Comparison of ENCODE assay signal across 28 mouse cellular contexts in genomic region chr11:66975606-66976330, GRCm38 (mm10). TPM values are rescaled to one million over a fixed set of nuclear protein-coding genes. Genes with fewer than 3 reads are reported as not detected.
DNase-seq lines count a peak whose midpoint lies in the region; ATAC-seq and TF ChIP-seq lines count a peak whose summit lies in the region.
"Had no signal": no experiment of that assay in that cellular context is flagged by ENCODE, and none has a peak within 500 bp of the region (broad histone marks: within the 10 kb centered on the region; RNA-seq: fewer than 3 reads in every experiment).

No protein-coding gene starts in this region.

- H3K27me3 ChIP-seq in lung, embryonic 16.5 days (ENCODE audit: control insufficient read depth, insufficient read depth, low read depth, low read length): no peaks in the 10 kb centered on the region
- no peaks in the 10 kb centered on the region for H3K27me3 ChIP-seq in lung, postnatal 0 days (replicated peaks; ENCODE audit: insufficient read depth, low read length)
- no peaks in the 10 kb centered on the region for H3K27me3 ChIP-seq in stomach, embryonic 14.5 days (ENCODE audit: control insufficient read depth, insufficient read depth, low read length)
- H3K27me3 ChIP-seq in stomach, embryonic 16.5 days (ENCODE audit: control insufficient read depth, insufficient read depth, low read length): no peaks in the 10 kb centered on the region
- 0 out of 2 replicates have a peak, but pooled peaks cover 2% of the 10 kb centered on the region for H3K27me3 ChIP-seq in liver, embryonic 12.5 days (replicated peaks)
- H3K27me3 ChIP-seq: embryonic facial prominence, embryonic 12.5 days; forebrain, embryonic 13.5 days; forebrain, embryonic 15.5 days had no signal

- WGBS in lung, embryonic 16.5 days: 67% methylated on average over 7 of the region's 7 CpGs
- 67% methylated on average over 7 of the region's 7 CpGs for WGBS in lung, postnatal 0 days
- WGBS in stomach, embryonic 14.5 days: 85% methylated on average over 7 of the region's 7 CpGs
- WGBS in stomach, embryonic 16.5 days: 76% methylated on average over 7 of the region's 7 CpGs
- WGBS in liver, embryonic 12.5 days (ENCODE audit: insufficient replicate concordance): 65% methylated on average over 7 of the region's 7 CpGs

- H3K9me3 ChIP-seq in lung, embryonic 16.5 days (ENCODE audit: control insufficient read depth, low read length): 0 out of 2 replicates have a peak, but pooled peaks cover 2% of the 10 kb centered on the region
- no peaks in the 10 kb centered on the region for H3K9me3 ChIP-seq in lung, postnatal 0 days (ENCODE audit: low read length)
- H3K9me3 ChIP-seq in stomach, embryonic 14.5 days (ENCODE audit: control insufficient read depth, low read depth, low read length): no peaks in the 10 kb centered on the region; the same call in 1 of the 2 replicates
- H3K9me3 ChIP-seq in stomach, embryonic 16.5 days (replicated peaks; ENCODE audit: control insufficient read depth, low read length): no peaks in the 10 kb centered on the region; the same call in 1 of the 2 replicates
- H3K9me3 ChIP-seq in liver, embryonic 12.5 days (replicated peaks): peaks cover 11% of the 10 kb centered on the region

- TF ChIP-seq EP300 in lung, postnatal 0 days (IDR thresholded peaks at IDR 0.05): no peak

- H3K9ac ChIP-seq in lung, embryonic 16.5 days (ENCODE audit: low read length): no peak overlapping the region
- no peak overlapping the region for H3K9ac ChIP-seq in lung, postnatal 0 days (replicated peaks; ENCODE audit: low read depth)
- no peak overlapping the region for H3K9ac ChIP-seq in stomach, embryonic 14.5 days (replicated peaks; ENCODE audit: low read depth, low read length)
- H3K9ac ChIP-seq in stomach, embryonic 16.5 days (ENCODE audit: low read length): no peak overlapping the region
- H3K9ac ChIP-seq in liver, embryonic 12.5 days: no peak overlapping the region
- H3K9ac ChIP-seq: embryonic facial prominence, embryonic 12.5 days; forebrain, embryonic 13.5 days; forebrain, embryonic 15.5 days; forebrain, postnatal 0 days had no signal

- peak; percentile 28; the same call in 1 of the 2 replicates for ATAC-seq in lung, embryonic 16.5 days (ENCODE audit: low read depth)
- no peak for ATAC-seq in lung, postnatal 0 days
- peak; percentile 65; the same call in 1 of the 2 replicates for ATAC-seq in stomach, embryonic 14.5 days (ENCODE audit: insufficient number of reproducible peaks, insufficient read depth, low FRiP score, low read depth)
- ATAC-seq in stomach, embryonic 16.5 days (ENCODE audit: insufficient read depth, low FRiP score): peak; percentile 81
- ATAC-seq in liver, embryonic 12.5 days: no peak
- ATAC-seq: activated CD4-positive, CD25-positive, alpha-beta regulatory T cell, adult 4 months; CD4-positive, CD25-positive, alpha-beta regulatory T cell, adult 4 months; forebrain, embryonic 13.5 days; forebrain, embryonic 15.5 days; forebrain, postnatal 0 days; Patski had no signal

- no peaks in the 10 kb centered on the region for H3K36me3 ChIP-seq in lung, embryonic 16.5 days (ENCODE audit: control insufficient read depth, insufficient read depth, low read length)
- H3K36me3 ChIP-seq in lung, postnatal 0 days (ENCODE audit: insufficient read depth, low read length): no peaks in the 10 kb centered on the region
- no peaks in the 10 kb centered on the region for H3K36me3 ChIP-seq in stomach, embryonic 14.5 days (ENCODE audit: control insufficient read depth, insufficient read depth, low read length)
- H3K36me3 ChIP-seq in stomach, embryonic 16.5 days (ENCODE audit: control insufficient read depth, insufficient read depth, low read length): no peaks in the 10 kb centered on the region
- H3K36me3 ChIP-seq in liver, embryonic 12.5 days: no peaks in the 10 kb centered on the region
- H3K36me3 ChIP-seq: embryonic facial prominence, embryonic 10.5 days; embryonic facial prominence, embryonic 12.5 days; forebrain, embryonic 15.5 days; G1E had no signal

- TF ChIP-seq CTCF in lung, postnatal 0 days (IDR thresholded peaks at IDR 0.05): no peak

- DNase-seq in lung, postnatal 0 days (ENCODE audit: low spot score): no peak
- no peak for DNase-seq in adrenal gland, postnatal 10 days
- DNase-seq: adrenal gland, adult 8-10 months; adrenal gland, postnatal 36 days; B cell, adult 2 months; cerebellum, adult 11-12 months; cerebellum, adult 2 months; cerebellum, adult 9-10 months; cerebellum, postnatal 10 days; cerebellum, postnatal 25 days; forebrain, postnatal 0 days had no signal

- H3K4me1 ChIP-seq in lung, embryonic 16.5 days (replicated peaks; ENCODE audit: control insufficient read depth, insufficient read depth, low read length): no peaks in the 10 kb centered on the region
- H3K4me1 ChIP-seq in lung, postnatal 0 days (ENCODE audit: insufficient read depth, low read depth, low read length): no peaks in the 10 kb centered on the region
- no peaks in the 10 kb centered on the region for H3K4me1 ChIP-seq in stomach, embryonic 14.5 days (ENCODE audit: control insufficient read depth, insufficient read depth, low read length)
- H3K4me1 ChIP-seq in stomach, embryonic 16.5 days (ENCODE audit: control insufficient read depth, insufficient read depth, low read length): no peaks in the 10 kb centered on the region
- no peaks in the 10 kb centered on the region for H3K4me1 ChIP-seq in liver, embryonic 12.5 days
- H3K4me1 ChIP-seq: embryonic facial prominence, embryonic 10.5 days; embryonic facial prominence, embryonic 12.5 days; forebrain, embryonic 13.5 days; forebrain, embryonic 15.5 days had no signal

- no peak overlapping the region for H3K4me3 ChIP-seq in lung, embryonic 16.5 days (ENCODE audit: low read length)
- no peak overlapping the region for H3K4me3 ChIP-seq in lung, postnatal 0 days (ENCODE audit: low read depth, low read length)
- no peak overlapping the region for H3K4me3 ChIP-seq in stomach, embryonic 14.5 days (ENCODE audit: low read depth, low read length)
- H3K4me3 ChIP-seq in stomach, embryonic 16.5 days (replicated peaks; ENCODE audit: low read length): no peak overlapping the region
- H3K4me3 ChIP-seq in liver, embryonic 12.5 days: no peak overlapping the region
- H3K4me3 ChIP-seq: embryonic facial prominence, embryonic 10.5 days; embryonic facial prominence, embryonic 12.5 days; forebrain, embryonic 13.5 days; forebrain, embryonic 15.5 days had no signal

- no peak overlapping the region for H3K4me2 ChIP-seq in lung, embryonic 16.5 days (ENCODE audit: low read depth, low read length)
- H3K4me2 ChIP-seq in lung, postnatal 0 days (replicated peaks; ENCODE audit: low read depth, low read length): no peak overlapping the region
- H3K4me2 ChIP-seq in stomach, embryonic 14.5 days (replicated peaks; ENCODE audit: low read depth, low read length): no peak overlapping the region
- no peak overlapping the region for H3K4me2 ChIP-seq in stomach, embryonic 16.5 days (ENCODE audit: low read depth, low read length)
- no peak overlapping the region for H3K4me2 ChIP-seq in liver, embryonic 12.5 days
- H3K4me2 ChIP-seq: embryonic facial prominence, embryonic 12.5 days; forebrain, embryonic 13.5 days; forebrain, embryonic 15.5 days had no signal

- H3K27ac ChIP-seq in lung, embryonic 16.5 days (ENCODE audit: low read length): no peak overlapping the region
- no peak overlapping the region for H3K27ac ChIP-seq in lung, postnatal 0 days (ENCODE audit: low read length)
- no peak overlapping the region for H3K27ac ChIP-seq in stomach, embryonic 14.5 days (ENCODE audit: low read length)
- peak overlapping the region; percentile 25; the same call in 1 of the 2 replicates for H3K27ac ChIP-seq in stomach, embryonic 16.5 days (ENCODE audit: low read length)
- no peak overlapping the region for H3K27ac ChIP-seq in liver, embryonic 12.5 days
- H3K27ac ChIP-seq: embryonic facial prominence, embryonic 10.5 days; embryonic facial prominence, embryonic 12.5 days; forebrain, embryonic 13.5 days; forebrain, embryonic 15.5 days had no signal

RNA-seq across cellular contexts. Expression of gene Tmem238l, which starts 19.3 kb away (rescaled TPM):
- polyA plus RNA-seq in lung, embryonic 16.5 days (2015; fragmentation: Nextera tagmentation; extraction: Ambion mirVana): not detected in 2 replicates
- polyA plus RNA-seq in lung, postnatal 0 days (2015; fragmentation: Nextera tagmentation; extraction: Ambion mirVana): not detected in 2 replicates
- polyA plus RNA-seq in stomach, embryonic 14.5 days (2014; fragmentation: Nextera tagmentation; extraction: Ambion mirVana): 0.45 and 0.55 TPM in 2 replicates
- 0.91 and 1.0 TPM in 2 replicates for polyA plus RNA-seq in stomach, embryonic 16.5 days (2015; fragmentation: Nextera tagmentation; extraction: Ambion mirVana)
- polyA plus RNA-seq in liver, embryonic 12.5 days (2016; fragmentation: Nextera tagmentation; extraction: Ambion mirVana): not detected in 2 replicates
- total RNA-seq in adrenal gland, postnatal 10 days (2021): not detected
- total RNA-seq: adrenal gland, adult 18-20 months; adrenal gland, adult 8-10 months; adrenal gland, postnatal 36 days; CH12.LX; forebrain, postnatal 0 days; G1E had no signal
- polyA plus RNA-seq: activated CD4-positive, CD25-positive, alpha-beta regulatory T cell, adult 4 months; CD4-positive, CD25-positive, alpha-beta regulatory T cell, adult 4 months; cerebellum, adult 2 months; cortical plate, adult 2 months; embryonic facial prominence, embryonic 10.5 days; embryonic facial prominence, embryonic 12.5 days; embryonic facial prominence, embryonic 14.5 days; forebrain, embryonic 11.5 days; forebrain, embryonic 13.5 days; forebrain, embryonic 15.5 days; forebrain, postnatal 0 days; G1E; Patski had no signal

RNA-seq across cellular contexts. Expression of gene Tmem220, which starts 49.2 kb away (rescaled TPM):
- 2.4 and 2.5 TPM in 2 replicates for polyA plus RNA-seq in lung, embryonic 16.5 days (2015; fragmentation: Nextera tagmentation; extraction: Ambion mirVana)
- 3.5 and 5.4 TPM in 2 replicates for polyA plus RNA-seq in lung, postnatal 0 days (2015; fragmentation: Nextera tagmentation; extraction: Ambion mirVana)
- polyA plus RNA-seq in stomach, embryonic 14.5 days (2014; fragmentation: Nextera tagmentation; extraction: Ambion mirVana): 1.6 and 2.2 TPM in 2 replicates
- 1.8 and 3.6 TPM in 2 replicates for polyA plus RNA-seq in stomach, embryonic 16.5 days (2015; fragmentation: Nextera tagmentation; extraction: Ambion mirVana)
- 0.93 and 1.2 TPM in 2 replicates for polyA plus RNA-seq in liver, embryonic 12.5 days (2016; fragmentation: Nextera tagmentation; extraction: Ambion mirVana)
- total RNA-seq in adrenal gland, postnatal 10 days (2021): 1 to 10 TPM; 5.2 to 6.1 TPM
- total RNA-seq: forebrain, postnatal 0 days had no signal

Comparison
In these comparisons a context has a peak if more than half of its experiments do, and no peak if none do; other contexts are left out.
1. ATAC-seq: peak in lung, embryonic 16.5 days (single experiment), stomach, embryonic 14.5 days (single experiment) and stomach, embryonic 16.5 days (single experiment); none in lung, postnatal 0 days (single experiment) and liver, embryonic 12.5 days (single experiment).